Mouse (Mus musculus) megakaryocyte, embryonic 14.5 days (primary cell): Measurements from ENCODE around the gene Zfp13.

Source experiments
- FLI1 ChIP-seq: IDR thresholded peaks from 2 replicates; pipeline ENCODE4 v1.6.1; 2012; ENCODE audit warnings: low read length, inconsistent platforms, mixed read lengths
- GATA1 ChIP-seq: IDR thresholded peaks from 3 replicates; pipeline ENCODE4 v1.6.1; 2012; ENCODE audit warnings: mixed read lengths, low read length, inconsistent platforms, borderline replicate concordance

- TF ChIP-seq GATA1 (no peak), FLI1 (no peak)
Measured at GRCm38 (mm10) chr17:23542004-23542720, 57.1 kb downstream of the Zfp13 start.
